Mouse (Mus musculus) spleen, adult 2 months (tissue): ENCODE results near the gene Arhgap31. TPM values are rescaled to one million over a fixed set of nuclear protein-coding genes. Genes with fewer than 3 reads are reported as not detected.

Experiments used
- DNase-seq, 2 experiments: peaks; one replicate each; pipeline versions ENCODE4 v3.0.0 to v3.0.0-alpha.2; 2012 to 2021; ENCODE audit warnings: low spot score in 2 of 2, low read depth in 1 of 2
- H3K27ac ChIP-seq: fragments of 200-500 bp; 2 replicates; pipeline ENCODE4 v1.5.1; 2012; ENCODE audit warnings: low read length, inconsistent platforms; ENCODE audit not compliant: insufficient read depth
- H3K27me3 ChIP-seq: fragments of 200-500 bp; 2 replicates; pipeline ENCODE4 v1.6.1; 2012; ENCODE audit warnings: mild to moderate bottlenecking, moderate library complexity, low read length, inconsistent platforms; ENCODE audit not compliant: control insufficient read depth, insufficient read depth
- H3K36me3 ChIP-seq: fragments of 200-500 bp; 2 replicates; pipeline ENCODE4 v1.6.1; 2012; ENCODE audit warnings: mild to moderate bottlenecking, low read length, inconsistent platforms; ENCODE audit not compliant: control insufficient read depth, insufficient read depth
- H3K4me1 ChIP-seq: fragments of 200-500 bp; 2 replicates; pipeline ENCODE4 v1.6.1; 2011; ENCODE audit warnings: inconsistent platforms; ENCODE audit not compliant: control insufficient read depth, insufficient read depth, insufficient read length
- H3K4me3 ChIP-seq: fragments of 200-500 bp; 2 replicates; pipeline ENCODE4 v1.5.1; 2011; ENCODE audit warnings: mild to moderate bottlenecking, inconsistent platforms; ENCODE audit not compliant: insufficient read depth, insufficient read length; ENCODE audit errors: extremely low read depth
- CTCF ChIP-seq: fragments of 200-500 bp; IDR thresholded peaks from 2 replicates; pipeline ENCODE4 v1.5.1; 2011; ENCODE audit warnings: mild to moderate bottlenecking, inconsistent platforms; ENCODE audit not compliant: insufficient read depth, insufficient read length, insufficient replicate concordance; ENCODE audit errors: extremely low read depth
- POLR2A ChIP-seq: fragments of 200-500 bp; IDR thresholded peaks from 2 replicates; pipeline ENCODE4 v1.6.1; 2011; ENCODE audit warnings: low read depth, low read length, inconsistent platforms
- WGBS: fragments of 180-500 bp; shearing (Covaris S2); methylation state at CpG from one replicate; pipeline ENCODE4 v1.1.7; 2018; 5-methylcytosine and 5-hydroxymethylcytosine counted together
- polyA plus RNA-seq: library from polyadenylated mRNA; depleted of rRNA; stranded (reverse); fragments of >200 nt; gene quantifications from 2 replicates; pipeline ENCODE4 v1.2.3, GENCODE M21; 2012

Arhgap31 gene
- polyA plus RNA-seq, 1 experiment, result 3.7 TPM

DNA sequence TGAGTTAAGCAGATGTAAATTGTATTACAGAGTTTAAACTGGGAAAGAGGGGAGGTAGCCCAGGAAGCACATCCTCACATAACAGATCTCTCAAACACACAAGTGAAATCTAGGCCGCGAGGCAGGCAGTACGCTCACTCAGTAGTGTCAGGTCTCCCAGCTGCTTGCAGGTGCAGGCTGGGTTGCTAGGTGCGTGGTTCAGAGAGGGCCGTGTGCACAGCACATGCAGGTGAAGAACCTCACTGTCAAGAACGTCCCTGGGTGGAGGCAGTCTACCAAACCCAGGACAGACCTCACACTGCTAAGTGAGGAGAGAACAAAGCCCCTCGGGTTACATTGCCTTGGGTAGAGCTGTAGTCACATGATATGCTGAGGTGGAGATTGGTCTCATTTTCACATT, 128.3 kb downstream of the Arhgap31 start:
- 80% methylated on average over 7 of the region's 7 CpGs for WGBS
- DNase-seq, result no peak
- H3K27ac ChIP-seq, result no peak overlapping the region
- H3K4me1 ChIP-seq, result no peaks in the 10 kb centered on the region
- TF ChIP-seq POLR2A (no peak), CTCF (no peak)
- no peaks in the 10 kb centered on the region for H3K27me3 ChIP-seq
- peaks cover 35% of the 10 kb centered on the region for H3K36me3 ChIP-seq
- H3K4me3 ChIP-seq, result no peak overlapping the region

DNA sequence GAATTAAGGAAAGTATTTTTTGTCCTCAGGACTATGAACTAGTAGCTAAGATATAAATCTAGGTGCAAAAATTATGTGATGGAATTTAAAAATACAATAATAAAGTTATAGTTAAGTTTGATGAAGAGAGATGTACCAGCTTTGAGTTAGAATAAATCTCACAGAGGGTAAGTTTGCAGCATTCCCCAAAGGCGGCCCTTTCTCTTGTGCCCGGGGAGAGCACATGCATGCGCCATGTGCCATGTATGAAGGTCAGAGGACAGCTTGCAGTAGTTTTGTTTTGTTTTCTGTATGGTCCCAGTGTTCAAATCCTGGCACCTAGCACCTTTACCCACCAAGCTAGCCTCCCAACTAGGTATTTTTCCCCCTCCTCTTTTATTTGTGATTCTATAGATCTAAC, 141.6 kb downstream of the Arhgap31 start:
- DNase-seq, result no peak
- no peaks in the 10 kb centered on the region for H3K4me1 ChIP-seq
- H3K4me3 ChIP-seq, result no peak overlapping the region
- WGBS, result 95% methylated on average over 3 of the region's 3 CpGs
- H3K27me3 ChIP-seq, result no peaks in the 10 kb centered on the region
- peaks cover 20% of the 10 kb centered on the region for H3K36me3 ChIP-seq
- no peak overlapping the region for H3K27ac ChIP-seq
- TF ChIP-seq POLR2A (no peak), CTCF (no peak)

DNA sequence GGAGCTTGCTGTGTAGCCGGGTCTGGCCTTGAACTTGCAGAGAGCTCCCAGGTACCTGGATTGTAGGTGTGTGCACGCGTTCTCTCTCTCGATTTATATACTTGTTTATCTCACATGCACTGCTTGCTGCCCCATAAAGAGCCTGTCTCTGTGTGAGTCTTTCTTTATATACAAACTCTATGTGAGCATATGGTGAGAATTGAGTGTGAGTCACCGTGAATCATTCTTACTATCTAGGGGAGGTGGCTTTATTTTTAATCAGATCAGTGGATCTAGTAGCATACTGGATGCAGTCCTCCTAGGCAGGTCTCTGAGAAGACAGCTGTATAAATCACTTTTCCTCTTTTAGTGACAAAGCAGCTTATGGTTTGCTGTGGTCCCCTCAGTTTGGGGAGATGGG, 144.9 kb downstream of the Arhgap31 start:
- no peaks in the 10 kb centered on the region for H3K27me3 ChIP-seq
- H3K36me3 ChIP-seq, result peaks cover 19% of the 10 kb centered on the region
- no peaks in the 10 kb centered on the region for H3K4me1 ChIP-seq
- H3K27ac ChIP-seq, result no peak overlapping the region
- H3K4me3 ChIP-seq, result no peak overlapping the region
- WGBS, result 90% methylated on average over 5 of the region's 5 CpGs
- DNase-seq, result no peak
- TF ChIP-seq CTCF (no peak), POLR2A (no peak)

DNA sequence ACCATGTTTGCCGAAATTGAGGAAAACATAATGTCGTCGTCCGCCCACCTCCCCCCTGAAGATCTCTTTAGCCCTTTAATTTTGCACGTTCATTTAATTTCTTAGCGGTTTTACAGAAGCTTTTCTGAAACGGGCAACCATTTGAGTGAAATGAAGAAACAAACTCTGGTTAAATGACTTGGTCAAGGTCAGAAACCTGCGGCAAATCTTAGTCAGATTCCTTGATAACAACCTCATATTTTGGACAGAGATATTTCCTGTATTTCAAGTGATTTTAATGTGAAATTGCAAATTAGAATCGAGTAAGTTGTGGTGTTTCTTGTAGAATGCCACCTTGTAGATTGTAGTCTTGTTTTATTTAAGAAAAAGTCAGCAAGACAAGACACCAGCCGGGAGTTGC, 149.6 kb downstream of the Arhgap31 start:
- Histone ChIP-seq H3K36me3 (peaks cover 12% of the 10 kb centered on the region), H3K4me3 (peak overlapping the region; percentile 92; the same call in 1 of the 2 replicates), H3K27ac (no peak overlapping the region), H3K4me1 (no peaks in the 10 kb centered on the region), H3K27me3 (no peaks in the 10 kb centered on the region)
- no peak for TF ChIP-seq POLR2A
- no peak for TF ChIP-seq CTCF
- WGBS, result 29% methylated on average over 10 of the region's 10 CpGs
- DNase-seq, result no peak

DNA sequence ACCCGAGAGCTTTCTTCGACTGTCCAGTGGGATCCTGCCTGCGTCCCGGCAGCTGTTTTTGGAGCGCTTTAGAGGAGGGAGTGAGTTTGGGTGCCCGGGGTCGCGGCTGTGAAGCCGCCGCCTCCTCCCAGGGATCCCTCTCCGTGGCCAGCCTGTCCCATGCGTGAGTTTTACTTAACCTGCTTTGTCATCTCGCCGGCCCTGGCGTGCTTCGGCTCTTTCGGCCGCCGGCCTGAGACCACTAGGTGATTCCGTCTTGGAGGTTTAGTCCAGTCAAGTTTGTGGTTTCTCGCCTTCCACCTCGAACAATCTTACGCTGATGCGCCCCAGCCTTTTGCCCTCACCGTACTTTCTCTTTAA, 150.1 kb downstream of the Arhgap31 start:
- 2% methylated on average over 25 of the region's 25 CpGs for WGBS
- no peak for DNase-seq
- Histone ChIP-seq H3K36me3 (peaks cover 9% of the 10 kb centered on the region), H3K4me1 (no peaks in the 10 kb centered on the region), H3K27me3 (no peaks in the 10 kb centered on the region), H3K4me3 (peak overlapping the region; percentile 92), H3K27ac (peak overlapping the region; percentile 30; the same call in 1 of the 2 replicates)
- TF ChIP-seq POLR2A (no peak), CTCF (no peak)

DNA sequence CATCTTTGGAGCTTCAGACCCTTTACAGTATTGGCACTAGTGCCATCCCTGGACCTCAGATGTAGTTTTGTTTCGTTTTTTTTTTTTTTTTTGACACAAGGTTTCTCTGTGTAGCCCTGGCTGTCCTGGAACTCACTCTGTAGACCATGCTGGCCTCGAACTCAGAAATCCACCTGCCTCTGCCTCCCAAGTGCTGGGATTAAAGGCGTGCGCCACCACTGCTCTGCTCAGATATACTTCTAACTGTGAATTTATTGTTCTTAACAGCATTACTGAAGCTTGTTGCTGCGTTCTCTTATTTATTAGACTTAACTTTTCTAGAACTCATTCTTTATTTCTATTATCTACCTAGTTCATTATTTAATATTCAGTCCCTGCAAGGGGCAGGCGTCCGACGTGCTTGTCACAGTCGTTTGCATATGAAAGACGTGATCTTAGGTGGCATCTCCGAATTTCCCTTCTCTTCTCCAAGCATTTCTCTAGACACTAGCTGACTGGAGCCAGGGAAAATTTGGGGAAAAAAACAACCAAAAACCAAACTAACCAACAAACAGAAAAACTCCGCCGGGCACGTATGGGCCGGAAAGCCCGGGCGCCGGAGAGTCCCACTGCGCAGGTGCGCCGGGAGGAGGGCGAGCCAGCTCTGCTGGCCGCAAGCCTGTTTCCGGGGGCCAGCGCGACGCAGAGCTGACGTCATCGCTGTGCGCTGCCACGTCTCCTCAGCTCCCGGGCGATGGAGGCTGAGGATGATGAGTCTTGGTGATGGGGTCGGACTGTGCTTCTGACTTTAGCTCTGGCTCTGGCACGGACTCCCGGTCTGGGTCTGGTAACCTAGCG, 150.7 kb downstream of the Arhgap31 start:
- Histone ChIP-seq H3K27ac (peak overlapping the region; percentile 64; the same call in 1 of the 2 replicates), H3K4me1 (no peaks in the 10 kb centered on the region), H3K27me3 (no peaks in the 10 kb centered on the region), H3K4me3 (peak overlapping the region; percentile 92), H3K36me3 (peaks cover 7% of the 10 kb centered on the region; the same call in 1 of the 2 replicates)
- peak; percentile 83 to 94 for DNase-seq
- TF ChIP-seq CTCF (no peak), POLR2A (peak; percentile 66; the same call in 1 of the 2 replicates)
- WGBS, result 7% methylated on average over 37 of the region's 37 CpGs

DNA sequence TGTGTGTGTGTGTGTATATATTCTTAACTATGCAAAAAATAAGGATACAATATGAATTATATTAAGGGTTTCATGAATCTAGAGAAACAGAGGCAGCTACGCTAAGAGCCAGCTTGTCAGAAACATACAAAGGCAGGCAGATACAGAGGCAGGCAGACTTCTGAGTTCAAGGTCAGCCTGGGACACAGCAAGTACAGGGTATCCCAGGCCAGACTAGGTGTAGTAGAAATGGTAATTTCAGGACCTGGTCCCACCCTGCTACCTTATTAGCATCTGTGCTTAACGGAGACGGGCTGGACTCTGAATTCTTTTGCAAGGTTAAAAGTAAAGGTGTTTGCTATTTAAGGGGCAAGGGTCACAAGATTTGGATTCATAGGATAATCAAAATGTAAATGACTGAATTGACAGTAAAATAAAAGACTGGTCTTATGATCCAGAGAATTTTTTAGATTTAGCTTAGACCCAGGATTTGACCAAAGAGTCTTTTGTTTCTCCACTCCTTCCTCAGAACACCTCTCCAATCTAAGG, 154.8 kb downstream of the Arhgap31 start, which contains the start of gene Tmem39a:
Gene Tmem39a, plus strand, starts transcription at position 478 of the 528 bp plus-strand sequence.
- TF ChIP-seq POLR2A (no peak), CTCF (no peak)
- DNase-seq, result no peak

More for the DNA sequence above, 154.8 kb downstream of the Arhgap31 start, which contains the start of gene Tmem39a:
- no peak within 1 kb of the TSS for H3K27ac ChIP-seq
- H3K27me3 ChIP-seq, result no peaks in the 10 kb centered on the region
- H3K4me1 ChIP-seq, result no peaks in the 10 kb centered on the region
- WGBS, result 82% methylated on average over 3 of the region's 3 CpGs
- H3K4me3 ChIP-seq, result no peak within 1 kb of the TSS
- H3K36me3 ChIP-seq, result no peaks in the 10 kb centered on the region
